Mouse (Mus musculus) forebrain, embryonic 13.5 days (tissue): ENCODE measurements around the gene Gpd1l. TPM values are rescaled to one million over a fixed set of nuclear protein-coding genes. Genes with fewer than 3 reads are reported as not detected.

Experiments
- ATAC-seq: fragments of 200-750 bp; cut with Nextera tagmentation; 2 replicates; pipeline ENCODE4 v1.8.0; 2017
- H3K27ac ChIP-seq: fragments of 300-500 bp; sonication (generic); 2 replicates; pipeline ENCODE4 v1.5.1; 2015; ENCODE audit warnings: inconsistent platforms, mild to moderate bottlenecking, moderate library complexity
- H3K27me3 ChIP-seq: fragments of 300-500 bp; sonication (generic); 2 replicates; pipeline ENCODE4 v1.6.1; 2015; ENCODE audit warnings: mild to moderate bottlenecking, inconsistent platforms
- H3K36me3 ChIP-seq: fragments of 300-500 bp; sonication (generic); 2 replicates; pipeline ENCODE4 v1.6.1; 2015; ENCODE audit warnings: mild to moderate bottlenecking, inconsistent platforms; ENCODE audit not compliant: poor library complexity, severe bottlenecking
- H3K4me1 ChIP-seq: fragments of 300-500 bp; sonication (generic); 2 replicates; pipeline ENCODE4 v1.6.1; 2015; ENCODE audit warnings: inconsistent platforms
- H3K4me2 ChIP-seq: fragments of 300-500 bp; sonication (generic); 2 replicates; pipeline ENCODE4 v1.6.1; 2015; ENCODE audit warnings: inconsistent platforms, mild to moderate bottlenecking, moderate library complexity
- H3K4me3 ChIP-seq: fragments of 300-500 bp; sonication (generic); 2 replicates; pipeline ENCODE4 v1.5.1; 2015; ENCODE audit warnings: mild to moderate bottlenecking, inconsistent platforms
- H3K9ac ChIP-seq: fragments of 300-500 bp; sonication (generic); 2 replicates; pipeline ENCODE4 v1.6.1; 2015; ENCODE audit warnings: mild to moderate bottlenecking, inconsistent platforms
- H3K9me3 ChIP-seq: fragments of 300-500 bp; sonication (generic); replicated peaks from 2 replicates; pipeline ENCODE4 v1.6.1; 2016; ENCODE audit warnings: inconsistent platforms
- WGBS: fragments of 180-500 bp; shearing (Covaris S2); methylation state at CpG from one replicate; pipeline ENCODE4 v1.1.7; 2015; 5-methylcytosine and 5-hydroxymethylcytosine counted together
- polyA plus RNA-seq: library from polyadenylated mRNA; unstranded; fragments of >200 nt; fragmentation: Nextera tagmentation; extraction: Ambion mirVana; gene quantifications from 2 replicates; pipeline ENCODE4 v1.2.1, GENCODE M21; 2015

Gene Gpd1l
- polyA plus RNA-seq, 1 experiment from 2014 or later: 16.9 TPM

DNA sequence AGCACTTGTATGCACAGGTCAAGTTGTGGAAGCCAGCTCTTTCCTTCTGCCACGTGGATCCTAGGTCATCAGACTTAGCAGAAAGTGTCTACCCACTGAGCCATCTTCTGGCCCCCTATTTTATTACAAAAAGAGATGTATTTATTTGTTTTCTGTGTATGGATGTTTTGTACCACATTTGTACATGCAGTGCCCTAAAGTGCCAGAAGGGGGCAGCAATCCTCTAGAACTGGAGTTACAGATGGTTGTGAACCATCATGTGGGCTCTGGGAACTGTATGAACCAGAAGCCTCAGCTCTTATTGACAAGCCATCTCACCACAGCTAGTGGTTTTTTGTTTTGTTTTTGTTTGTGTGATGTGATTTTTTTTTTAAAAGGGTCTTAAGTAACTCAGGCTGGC, 19.1 kb upstream of the Gpd1l start:
- Histone ChIP-seq H3K27me3 (no peaks in the 10 kb centered on the region), H3K36me3 (no peaks in the 10 kb centered on the region), H3K9ac (no peak overlapping the region), H3K9me3 (no peaks in the 10 kb centered on the region), H3K27ac (no peak overlapping the region), H3K4me1 (no peaks in the 10 kb centered on the region), H3K4me3 (no peak overlapping the region), H3K4me2 (no peak overlapping the region)
- no peak for ATAC-seq
- 32% methylated on average over 1 of the region's 1 CpGs for WGBS

DNA sequence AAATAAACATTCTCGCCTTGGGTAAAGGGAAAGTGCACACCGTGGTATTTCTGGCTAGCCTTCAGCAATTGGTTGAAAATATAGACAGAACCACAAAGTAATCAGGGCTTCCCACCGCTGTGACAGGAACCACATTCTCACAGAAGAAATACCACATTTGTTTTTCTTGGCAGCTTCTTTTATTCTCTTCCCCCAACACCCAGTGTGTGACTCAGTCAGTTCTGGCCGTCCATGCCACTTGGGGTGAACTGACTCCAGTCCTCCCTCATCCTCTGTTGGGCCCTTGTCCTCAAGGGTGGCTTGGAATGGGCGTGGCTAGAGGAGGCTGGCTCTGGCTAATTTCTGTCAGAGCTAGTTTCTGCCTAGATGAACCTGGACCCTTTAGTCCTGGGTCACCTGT, 14.6 kb upstream of the Gpd1l start:
- Histone ChIP-seq H3K27me3 (no peaks in the 10 kb centered on the region), H3K4me3 (no peak overlapping the region), H3K4me1 (no peaks in the 10 kb centered on the region), H3K9ac (no peak overlapping the region), H3K27ac (no peak overlapping the region), H3K36me3 (no peaks in the 10 kb centered on the region), H3K4me2 (no peak overlapping the region), H3K9me3 (no peaks in the 10 kb centered on the region)
- WGBS: 61% methylated on average over 5 of the region's 5 CpGs
- ATAC-seq: no peak

DNA sequence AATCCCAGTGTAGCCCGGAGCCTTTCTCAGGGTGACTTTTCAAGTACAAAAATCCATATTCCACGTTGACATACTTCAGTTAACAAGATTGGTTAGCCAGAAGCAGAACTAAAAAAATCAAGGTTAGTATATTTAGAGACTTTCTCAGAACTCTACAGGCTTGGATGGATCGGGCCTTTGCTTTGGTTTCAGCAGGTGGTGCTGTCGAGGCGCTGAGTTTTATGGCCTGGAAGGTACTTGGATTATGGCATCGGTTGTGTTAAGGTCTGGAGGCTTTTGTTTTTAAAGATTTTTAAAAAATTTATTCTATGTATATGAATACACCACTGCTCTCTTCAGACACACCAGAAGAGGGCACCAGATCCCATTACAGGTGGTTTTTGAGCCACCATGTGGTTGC, 11.8 kb upstream of the Gpd1l start:
- Histone ChIP-seq H3K27ac (no peak overlapping the region), H3K4me1 (no peaks in the 10 kb centered on the region), H3K9me3 (no peaks in the 10 kb centered on the region), H3K36me3 (no peaks in the 10 kb centered on the region), H3K4me2 (no peak overlapping the region), H3K9ac (no peak overlapping the region), H3K27me3 (no peaks in the 10 kb centered on the region), H3K4me3 (no peak overlapping the region)
- no peak for ATAC-seq
- WGBS: 86% methylated on average over 6 of the region's 6 CpGs

DNA sequence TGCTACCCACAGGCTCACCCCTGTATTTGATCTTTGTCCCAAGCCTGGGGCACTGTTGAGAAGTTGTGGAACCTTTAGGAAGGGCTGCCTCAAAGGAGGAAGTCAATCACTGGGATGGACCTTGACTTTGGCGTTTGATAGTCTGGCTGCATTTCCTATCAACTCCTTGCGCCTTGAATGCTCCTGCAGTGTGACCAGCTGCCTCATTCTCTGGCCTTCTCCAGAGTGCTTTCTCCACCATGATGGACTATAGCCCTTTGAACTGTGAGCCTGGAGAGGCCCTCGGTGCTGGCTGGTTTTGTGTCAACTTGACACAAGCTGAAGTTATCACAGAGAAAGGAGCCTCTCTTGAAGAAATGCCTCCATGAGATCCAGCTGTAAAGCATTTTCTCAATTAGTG, 10.9 kb upstream of the Gpd1l start:
- no peaks in the 10 kb centered on the region for H3K27me3 ChIP-seq
- no peak overlapping the region for H3K27ac ChIP-seq
- ATAC-seq: no peak
- no peaks in the 10 kb centered on the region for H3K36me3 ChIP-seq
- no peaks in the 10 kb centered on the region for H3K9me3 ChIP-seq
- H3K4me1 ChIP-seq: no peaks in the 10 kb centered on the region
- no peak overlapping the region for H3K4me3 ChIP-seq
- H3K9ac ChIP-seq: no peak overlapping the region
- WGBS: 88% methylated on average over 3 of the region's 3 CpGs
- no peak overlapping the region for H3K4me2 ChIP-seq

DNA sequence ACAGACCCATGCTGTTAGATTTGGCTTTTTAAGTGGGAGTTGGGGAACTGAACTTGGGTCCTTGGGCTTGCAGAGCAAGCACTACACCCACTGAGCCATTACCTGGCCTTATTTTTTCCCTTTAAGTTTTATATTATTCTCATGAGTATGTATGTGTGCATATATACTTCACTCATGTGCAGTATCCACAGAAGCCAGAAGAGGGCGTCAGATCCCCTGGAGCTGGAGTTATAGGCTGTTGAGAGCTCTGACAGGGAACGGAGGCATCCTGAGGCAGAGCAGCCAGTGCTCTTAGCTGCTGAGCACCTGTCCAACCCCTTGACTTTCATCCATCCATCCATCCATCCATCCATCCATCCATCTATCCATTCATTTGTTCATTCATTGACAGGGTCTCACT, 2.9 kb upstream of the Gpd1l start:
- Histone ChIP-seq H3K9me3 (no peaks in the 10 kb centered on the region), H3K27ac (no peak overlapping the region), H3K4me3 (no peak overlapping the region), H3K4me1 (peaks cover 10% of the 10 kb centered on the region), H3K9ac (no peak overlapping the region), H3K4me2 (no peak overlapping the region), H3K27me3 (no peaks in the 10 kb centered on the region), H3K36me3 (no peaks in the 10 kb centered on the region)
- no peak for ATAC-seq
- 77% methylated on average over 2 of the region's 2 CpGs for WGBS

DNA sequence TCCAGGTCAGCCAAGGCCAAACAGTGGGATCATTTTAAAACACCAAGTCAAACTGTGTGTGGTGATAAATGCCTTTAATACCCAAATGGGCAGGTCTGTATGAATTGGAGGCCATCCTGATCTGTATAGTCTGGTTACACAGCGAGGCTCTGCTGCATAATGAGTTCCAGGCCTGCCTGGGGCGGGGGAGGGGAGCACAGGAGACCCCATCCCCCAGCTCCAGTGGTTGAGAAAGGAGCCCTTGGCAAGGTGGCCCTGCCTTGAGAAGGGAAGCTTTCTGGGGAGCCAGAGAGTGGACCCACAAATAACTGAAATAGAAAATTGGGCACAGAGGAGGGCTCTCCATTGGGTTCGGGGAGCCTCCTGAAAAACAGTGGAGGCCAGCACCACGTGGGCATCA, 1.5 kb upstream of the Gpd1l start:
- Histone ChIP-seq H3K27ac (no peak overlapping the region), H3K9me3 (no peaks in the 10 kb centered on the region), H3K4me3 (no peak overlapping the region), H3K4me2 (no peak overlapping the region), H3K4me1 (peaks cover 10% of the 10 kb centered on the region), H3K27me3 (no peaks in the 10 kb centered on the region), H3K9ac (no peak overlapping the region), H3K36me3 (no peaks in the 10 kb centered on the region)
- WGBS: 78% methylated on average over 4 of the region's 4 CpGs
- no peak for ATAC-seq

DNA sequence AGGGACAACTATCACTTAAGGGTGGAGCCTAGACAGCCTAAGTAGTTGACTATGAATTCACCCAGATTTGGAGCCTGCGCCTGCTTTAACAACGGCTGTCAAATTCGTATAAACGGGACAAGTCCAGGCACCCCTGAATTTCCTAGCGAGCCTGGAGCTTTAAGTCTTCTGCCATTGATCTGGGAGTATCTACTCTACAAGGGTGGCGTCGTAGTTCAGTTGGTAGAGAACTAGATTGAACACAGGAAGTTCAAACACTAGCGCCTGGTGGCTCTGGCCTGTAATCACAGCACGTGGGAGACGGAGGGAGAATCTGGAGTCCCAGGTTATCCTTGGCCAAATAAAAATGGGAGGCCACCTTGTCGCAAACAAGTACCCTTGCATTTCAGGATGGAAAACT, 444 bp upstream of the Gpd1l start:
- Histone ChIP-seq H3K9ac (no peak overlapping the region), H3K4me1 (peaks cover 10% of the 10 kb centered on the region), H3K27ac (no peak overlapping the region), H3K4me3 (peak overlapping the region; percentile 74), H3K27me3 (no peaks in the 10 kb centered on the region), H3K36me3 (no peaks in the 10 kb centered on the region), H3K4me2 (peak overlapping the region; percentile 98), H3K9me3 (no peaks in the 10 kb centered on the region)
- ATAC-seq: no peak
- WGBS: 71% methylated on average over 11 of the region's 11 CpGs

DNA sequence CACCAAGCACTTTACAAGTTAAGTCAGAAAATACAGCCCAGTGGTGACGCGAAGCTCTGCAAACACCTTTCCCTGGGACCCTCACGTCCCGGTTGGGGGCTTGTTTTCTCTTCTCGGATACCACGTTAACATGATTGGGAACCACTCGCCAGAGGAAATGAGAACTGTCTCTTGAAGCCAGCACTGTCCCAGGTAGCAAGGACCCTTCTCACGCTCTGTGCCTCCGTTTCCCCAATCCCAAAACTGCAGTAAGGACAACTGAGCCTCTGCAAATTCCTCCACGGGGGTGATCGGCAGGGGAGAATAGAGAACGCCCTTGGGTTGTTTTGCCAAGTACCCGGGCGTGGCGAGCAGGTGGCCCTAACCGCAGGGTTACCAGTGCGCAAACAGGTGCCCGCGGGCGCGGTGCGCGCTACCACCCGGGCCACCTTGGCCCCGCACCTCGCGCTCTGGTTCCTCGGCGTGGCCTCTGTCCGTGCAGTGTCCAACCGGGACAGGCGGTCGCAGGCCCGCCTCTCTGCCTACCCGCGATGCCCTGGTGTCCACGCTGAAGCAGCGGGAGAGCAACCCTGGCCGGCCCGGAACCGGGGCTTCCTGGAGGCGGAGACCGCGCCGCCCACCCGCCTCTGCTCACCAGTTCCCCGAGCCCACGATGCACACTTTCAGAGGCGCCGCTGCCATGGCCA, 607 bp downstream of the Gpd1l start:
- Histone ChIP-seq H3K9ac (peak overlapping the region; percentile 81), H3K36me3 (no peaks in the 10 kb centered on the region), H3K27ac (peak overlapping the region; percentile 59; the same call in 1 of the 2 replicates), H3K27me3 (no peaks in the 10 kb centered on the region), H3K4me3 (peak overlapping the region; percentile 74), H3K4me1 (peaks cover 10% of the 10 kb centered on the region), H3K9me3 (no peaks in the 10 kb centered on the region), H3K4me2 (peak overlapping the region; percentile 98)
- under 1% methylated on average over 50 of the region's 50 CpGs for WGBS
- ATAC-seq: peak; percentile 29

DNA sequence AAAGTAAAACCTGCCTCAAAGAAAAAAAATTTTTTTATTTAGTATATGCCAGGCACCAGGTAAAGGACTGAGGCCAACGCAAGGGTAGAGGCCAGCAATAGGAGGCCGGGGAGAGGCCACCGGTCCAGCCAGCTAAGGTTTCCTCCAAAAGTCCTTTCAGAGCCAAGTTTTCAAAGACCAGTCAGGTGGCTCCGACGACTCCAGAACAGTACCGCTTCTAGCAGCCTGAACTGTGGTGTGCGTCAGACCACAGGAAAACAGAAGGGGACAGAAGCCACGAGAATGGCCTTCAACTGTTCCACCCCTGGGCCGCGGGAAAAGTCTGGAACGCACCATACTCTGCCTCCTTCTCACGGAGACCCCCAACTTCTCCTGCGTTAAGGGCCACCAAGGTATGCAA, 1.2 kb downstream of the Gpd1l start:
- Histone ChIP-seq H3K4me1 (peaks cover 10% of the 10 kb centered on the region), H3K4me3 (peak overlapping the region; percentile 74), H3K9me3 (no peaks in the 10 kb centered on the region), H3K36me3 (no peaks in the 10 kb centered on the region), H3K27me3 (no peaks in the 10 kb centered on the region), H3K4me2 (peak overlapping the region; percentile 98), H3K9ac (peak overlapping the region; percentile 81), H3K27ac (no peak overlapping the region)
- 23% methylated on average over 13 of the region's 13 CpGs for WGBS
- no peak for ATAC-seq

DNA sequence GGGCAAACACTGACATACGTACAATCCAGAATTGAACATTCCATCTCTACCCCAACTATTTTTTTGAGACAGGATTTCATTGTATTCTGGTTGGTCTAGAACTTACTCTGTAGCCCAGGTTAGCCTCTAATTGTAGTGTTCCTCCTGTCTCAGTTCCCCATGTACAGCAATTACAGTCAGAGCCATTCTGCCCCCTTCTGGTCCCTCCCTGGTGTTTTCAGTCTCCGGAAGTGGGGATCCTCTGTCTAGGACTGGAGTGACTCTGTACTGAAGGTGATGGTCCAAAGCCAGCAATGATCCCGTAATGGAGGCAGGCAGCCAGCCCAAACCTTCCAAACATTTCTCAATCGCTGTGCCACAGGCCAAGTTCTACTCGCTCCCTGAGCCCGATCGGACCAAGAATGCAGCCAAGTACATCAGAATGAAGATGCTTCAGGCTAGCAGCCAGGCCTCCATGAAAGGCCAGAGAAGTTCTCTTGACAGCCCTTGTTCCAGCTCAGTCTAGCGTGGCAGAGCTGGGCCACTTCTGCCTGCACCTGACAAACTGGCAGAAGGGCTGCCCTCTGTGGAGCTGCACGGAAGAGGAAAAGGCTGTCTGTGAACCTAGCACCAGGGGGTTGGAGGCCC, 3.2 kb downstream of the Gpd1l start:
- Histone ChIP-seq H3K4me2 (no peak overlapping the region), H3K4me1 (peaks cover 10% of the 10 kb centered on the region), H3K4me3 (no peak overlapping the region), H3K36me3 (no peaks in the 10 kb centered on the region), H3K27me3 (no peaks in the 10 kb centered on the region), H3K9me3 (no peaks in the 10 kb centered on the region), H3K27ac (no peak overlapping the region; the same call in 1 of the 2 replicates), H3K9ac (no peak overlapping the region)
- 51% methylated on average over 9 of the region's 9 CpGs for WGBS
- no peak for ATAC-seq

DNA sequence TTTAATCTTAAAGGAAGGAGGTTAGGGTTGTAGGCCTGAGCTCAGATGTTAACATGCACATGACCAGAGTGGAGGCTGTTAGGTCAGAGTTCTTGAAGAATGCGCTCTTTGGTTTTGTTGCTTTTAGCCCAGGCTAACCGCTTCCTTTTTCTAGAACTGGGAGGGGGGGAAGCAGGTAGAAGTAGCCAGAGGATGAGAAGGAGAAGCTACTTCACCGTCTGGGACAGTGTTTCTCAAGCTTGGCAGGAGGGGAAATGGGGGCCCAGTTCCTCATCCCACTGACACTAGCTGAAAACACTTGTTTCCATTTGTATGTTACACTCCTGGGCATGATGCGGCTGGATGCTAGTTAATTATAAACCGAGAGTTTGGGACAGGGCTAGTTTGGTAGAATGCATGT, 8.2 kb downstream of the Gpd1l start:
- 87% methylated on average over 5 of the region's 5 CpGs for WGBS
- Histone ChIP-seq H3K9ac (no peak overlapping the region), H3K36me3 (no peaks in the 10 kb centered on the region), H3K9me3 (no peaks in the 10 kb centered on the region), H3K4me1 (0 out of 2 replicates have a peak, but pooled peaks cover 8% of the 10 kb centered on the region), H3K27ac (no peak overlapping the region), H3K4me2 (no peak overlapping the region), H3K27me3 (no peaks in the 10 kb centered on the region), H3K4me3 (no peak overlapping the region)
- ATAC-seq: no peak

DNA sequence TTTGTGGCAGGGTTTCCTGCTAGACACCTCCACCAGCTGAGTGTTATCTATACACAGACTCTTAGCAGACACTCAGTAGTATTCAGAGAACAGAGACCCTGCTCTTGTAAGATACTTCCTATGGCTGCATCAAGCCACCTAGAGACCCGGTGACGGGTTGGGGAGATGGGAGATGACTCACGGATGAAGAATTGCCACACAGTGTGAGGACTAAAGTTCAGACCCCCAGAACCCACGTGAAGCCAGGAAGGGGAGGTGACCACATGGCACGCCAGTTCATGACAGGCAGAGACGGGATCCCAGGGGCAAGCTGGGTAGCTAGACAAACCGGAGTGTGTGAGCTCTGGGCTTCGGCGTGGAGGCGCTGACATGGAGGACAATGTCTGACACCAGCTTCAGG, 8.7 kb downstream of the Gpd1l start:
- Histone ChIP-seq H3K27me3 (no peaks in the 10 kb centered on the region), H3K4me1 (0 out of 2 replicates have a peak, but pooled peaks cover 8% of the 10 kb centered on the region), H3K9me3 (no peaks in the 10 kb centered on the region), H3K36me3 (peaks cover 4% of the 10 kb centered on the region; the same call in 1 of the 2 replicates), H3K4me2 (no peak overlapping the region), H3K4me3 (no peak overlapping the region), H3K27ac (no peak overlapping the region), H3K9ac (no peak overlapping the region)
- ATAC-seq: no peak
- 84% methylated on average over 10 of the region's 10 CpGs for WGBS

DNA sequence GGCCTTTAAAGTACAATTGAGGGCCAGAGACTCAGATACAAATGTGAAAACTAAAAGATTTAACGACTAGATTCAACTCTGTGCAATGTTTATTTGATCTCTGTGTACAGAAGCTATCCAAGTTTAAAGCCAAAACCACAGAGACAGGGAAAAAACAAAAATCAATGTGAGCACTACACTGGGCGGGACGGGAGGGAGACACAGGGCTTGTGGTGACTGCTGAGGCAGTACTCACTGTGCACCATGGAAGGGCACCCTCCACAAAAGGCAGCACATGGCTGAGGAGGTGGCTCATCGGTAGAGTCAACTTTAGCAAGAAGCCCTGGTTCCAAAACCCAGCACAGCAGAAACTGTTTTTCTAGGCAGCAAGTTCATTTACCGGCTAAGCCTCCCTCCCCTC, 9.3 kb downstream of the Gpd1l start:
- 37% methylated on average over 5 of the region's 5 CpGs for WGBS
- H3K4me1 ChIP-seq: 0 out of 2 replicates have a peak, but pooled peaks cover 8% of the 10 kb centered on the region
- no peak overlapping the region for H3K9ac ChIP-seq
- no peak for ATAC-seq
- peaks cover 4% of the 10 kb centered on the region; the same call in 1 of the 2 replicates for H3K36me3 ChIP-seq
- H3K4me2 ChIP-seq: no peak overlapping the region
- no peaks in the 10 kb centered on the region for H3K9me3 ChIP-seq
- H3K27ac ChIP-seq: no peak overlapping the region
- no peak overlapping the region for H3K4me3 ChIP-seq
- no peaks in the 10 kb centered on the region for H3K27me3 ChIP-seq
